Mouse (Mus musculus): ENCODE measurements around the gene Kat5. TPM values are rescaled to one million over a fixed set of nuclear protein-coding genes. Genes with fewer than 3 reads are reported as not detected.

Kat5 gene
- polyA plus RNA-seq, 1 experiment from 2014 or later: 73.3 TPM

GRCm38 (mm10) chr19:5641641-5642040 lies 31.6 kb upstream of the Kat5 start:
- peaks cover 69% of the 10 kb centered on the region for H3K36me3 ChIP-seq
- no peak overlapping the region for H3K4me3 ChIP-seq
- WGBS: 92% methylated on average over 8 of the region's 8 CpGs
- ATAC-seq (ENCODE audit: low FRiP score, low read depth): no peak
- no peak overlapping the region for H3K27ac ChIP-seq
- H3K4me1 ChIP-seq: peaks cover 14% of the 10 kb centered on the region
- no peak overlapping the region for H3K4me2 ChIP-seq (replicated peaks)
- H3K9me3 ChIP-seq: no peaks in the 10 kb centered on the region
- no peaks in the 10 kb centered on the region for H3K27me3 ChIP-seq (replicated peaks)
- no peak overlapping the region for H3K9ac ChIP-seq

DNA sequence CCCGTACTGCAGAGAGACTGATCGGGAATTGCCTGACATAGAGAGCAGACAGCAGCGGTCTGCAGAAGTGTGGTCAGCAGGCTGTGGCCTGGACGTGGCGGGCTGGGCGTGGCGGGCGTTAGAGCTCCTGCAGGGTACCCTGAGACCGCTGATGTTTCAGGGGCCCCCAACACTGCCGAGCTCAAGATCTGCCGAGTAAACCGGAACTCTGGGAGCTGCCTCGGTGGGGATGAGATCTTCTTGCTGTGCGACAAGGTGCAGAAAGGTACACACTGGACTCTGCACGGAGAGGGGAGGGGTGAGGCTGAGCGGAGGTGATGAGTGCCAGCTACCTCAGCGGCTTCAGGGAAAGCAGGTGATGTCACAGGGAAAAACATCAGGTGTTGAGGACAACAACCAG lies 31.0 kb upstream of the Kat5 start:
- H3K9ac ChIP-seq: no peak overlapping the region
- H3K36me3 ChIP-seq: peaks cover 64% of the 10 kb centered on the region
- no peak overlapping the region for H3K4me3 ChIP-seq
- H3K4me1 ChIP-seq: peaks cover 15% of the 10 kb centered on the region
- no peak for ATAC-seq (ENCODE audit: low FRiP score, low read depth)
- H3K27me3 ChIP-seq (replicated peaks): no peaks in the 10 kb centered on the region
- WGBS: 92% methylated on average over 17 of the region's 17 CpGs
- H3K9me3 ChIP-seq: no peaks in the 10 kb centered on the region
- no peak overlapping the region for H3K4me2 ChIP-seq (replicated peaks)
- no peak overlapping the region for H3K27ac ChIP-seq

- 0 out of 2 replicates have a peak overlapping the region, but pooled peaks have one; percentile 26 for H3K9ac ChIP-seq
- peaks cover 57% of the 10 kb centered on the region for H3K36me3 ChIP-seq
- no peak for ATAC-seq (ENCODE audit: low FRiP score, low read depth)
- H3K4me1 ChIP-seq: peaks cover 15% of the 10 kb centered on the region
- H3K4me3 ChIP-seq: no peak overlapping the region
- 73% methylated on average over 9 of the region's 9 CpGs for WGBS
- H3K4me2 ChIP-seq (replicated peaks): no peak overlapping the region
- H3K27ac ChIP-seq: no peak overlapping the region
- H3K27me3 ChIP-seq (replicated peaks): no peaks in the 10 kb centered on the region
- H3K9me3 ChIP-seq: no peaks in the 10 kb centered on the region
These were observed 30.3 kb upstream of the Kat5 start for GRCm38 (mm10) chr19:5640339-5640738.

DNA sequence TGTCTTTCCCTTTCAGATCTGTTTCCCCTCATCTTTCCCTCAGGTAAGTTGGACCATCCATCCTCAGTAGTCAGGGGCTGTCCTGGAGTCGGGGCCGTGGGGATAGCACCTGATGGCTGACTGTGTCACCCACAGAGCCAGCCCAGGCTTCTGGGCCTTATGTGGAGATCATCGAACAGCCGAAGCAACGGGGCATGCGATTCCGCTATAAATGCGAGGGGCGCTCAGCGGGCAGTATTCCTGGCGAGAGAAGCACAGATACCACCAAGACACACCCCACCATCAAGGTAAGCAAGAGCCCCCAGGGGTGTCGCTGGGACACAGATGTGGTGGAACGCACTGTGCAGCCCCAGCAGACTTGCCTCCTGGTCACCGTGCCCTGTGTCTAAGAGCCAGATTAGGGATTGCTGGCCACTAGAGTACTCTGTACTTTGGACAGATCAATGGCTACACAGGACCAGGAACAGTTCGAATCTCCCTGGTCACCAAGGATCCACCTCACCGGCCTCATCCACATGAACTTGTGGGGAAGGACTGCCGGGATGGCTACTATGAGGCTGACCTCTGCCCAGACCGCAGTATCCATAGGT lies 28.5 kb upstream of the Kat5 start:
- Histone ChIP-seq H3K4me2 (replicated peaks) (peak overlapping the region; percentile 79), H3K9ac (peak overlapping the region; percentile 75), H3K4me1 (peaks cover 15% of the 10 kb centered on the region), H3K27ac (no peak overlapping the region), H3K27me3 (replicated peaks) (no peaks in the 10 kb centered on the region), H3K36me3 (peaks cover 42% of the 10 kb centered on the region), H3K9me3 (no peaks in the 10 kb centered on the region), H3K4me3 (peak overlapping the region; percentile 84)
- ATAC-seq (ENCODE audit: low FRiP score, low read depth): no peak
- WGBS: 91% methylated on average over 18 of the region's 18 CpGs

DNA sequence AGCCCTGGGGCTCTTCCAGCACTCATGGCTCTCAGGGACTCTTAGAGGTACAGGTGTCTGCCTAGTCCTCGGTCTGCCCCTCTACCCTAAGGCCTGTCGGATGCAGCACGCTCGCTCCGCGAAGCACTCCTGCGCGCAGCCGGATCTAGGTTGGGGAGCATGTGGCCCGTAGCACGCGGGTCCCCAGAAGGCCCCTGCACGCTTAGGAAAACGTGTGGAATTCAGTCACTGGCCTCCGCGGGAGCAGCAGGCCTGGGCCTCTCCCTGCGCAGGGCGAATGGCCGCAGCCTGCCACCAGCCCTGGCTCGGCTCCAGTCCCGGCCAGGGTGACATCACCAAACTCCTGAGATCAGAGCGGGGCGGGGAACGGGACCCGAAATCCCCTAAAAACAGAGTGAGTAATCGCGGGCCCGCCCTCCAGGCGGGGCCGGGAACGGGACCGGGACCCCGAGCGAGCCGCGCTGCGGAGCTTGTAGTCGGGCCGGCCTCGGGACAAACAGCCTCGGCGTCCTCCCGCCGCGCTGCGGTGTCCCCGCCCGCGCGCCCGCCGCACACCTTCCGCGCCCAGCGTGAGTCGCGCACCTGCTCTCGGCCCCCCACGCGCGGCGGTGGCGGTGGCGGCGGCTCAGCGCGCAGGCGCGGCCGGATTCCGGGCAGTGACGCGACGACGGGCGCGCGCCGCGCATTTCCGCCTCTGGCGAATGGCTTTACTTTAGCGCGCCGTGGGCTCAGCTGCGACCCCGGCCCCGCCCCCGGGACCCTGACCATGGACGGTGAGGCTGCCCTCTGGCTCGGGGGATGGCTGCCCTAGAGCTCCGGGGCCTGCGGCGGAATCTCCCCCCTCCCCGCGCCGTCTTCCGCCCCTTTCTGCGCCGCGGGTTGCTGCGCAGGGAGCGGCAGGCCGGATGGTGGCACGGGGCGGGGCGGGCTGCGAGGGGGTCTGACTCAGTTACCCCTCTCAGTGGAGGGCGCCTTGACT lies 27.3 kb upstream of the Kat5 start, which contains the start of gene Rela:
TSS of gene Rela (plus strand) at position 415 of the 979 bp plus-strand sequence.
- H3K4me3 ChIP-seq: peak within 1 kb of the TSS; percentile 84
- H3K4me1 ChIP-seq: peaks cover 15% of the 10 kb centered on the region
- WGBS: under 1% methylated on average over 108 of the region's 109 CpGs

DNA sequence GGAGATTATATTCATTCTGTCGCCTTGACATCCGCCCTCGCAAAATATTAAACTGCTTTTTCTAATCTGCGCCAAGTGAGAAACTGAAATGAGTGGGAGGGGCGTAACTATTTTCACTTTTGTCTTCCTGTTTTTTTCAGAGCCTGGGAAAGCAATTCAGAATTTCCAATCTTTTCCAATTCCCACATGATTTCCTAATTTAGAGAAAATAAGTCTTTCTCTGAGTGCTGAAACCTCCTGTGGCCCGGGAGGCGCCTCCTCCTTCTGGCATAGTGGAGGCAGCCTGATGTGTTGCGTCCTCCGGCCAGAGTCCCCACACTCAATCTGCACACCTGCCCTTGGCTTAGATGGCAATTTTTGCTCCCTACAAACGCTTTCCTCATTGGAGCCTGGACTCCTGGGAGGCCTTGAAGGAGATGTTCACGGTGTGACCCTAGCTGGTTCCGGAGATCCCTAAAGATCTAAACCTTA lies 26.6 kb upstream of the Kat5 start:
- Histone ChIP-seq H3K27me3 (replicated peaks) (no peaks in the 10 kb centered on the region), H3K36me3 (peaks cover 24% of the 10 kb centered on the region), H3K4me1 (peaks cover 15% of the 10 kb centered on the region), H3K9ac (peak overlapping the region; percentile 75), H3K27ac (peak overlapping the region; percentile 80; the same call in 1 of the 2 replicates), H3K4me3 (peak overlapping the region; percentile 84), H3K4me2 (replicated peaks) (peak overlapping the region; percentile 79), H3K9me3 (no peaks in the 10 kb centered on the region)
- 49% methylated on average over 12 of the region's 12 CpGs for WGBS
- ATAC-seq (ENCODE audit: low FRiP score, low read depth): no peak

More for the DNA sequence above, 27.3 kb upstream of the Kat5 start, which contains the start of gene Rela:
- peak within 1 kb of the TSS; percentile 80 for H3K27ac ChIP-seq
- peaks cover 31% of the 10 kb centered on the region for H3K36me3 ChIP-seq
- no peaks in the 10 kb centered on the region for H3K27me3 ChIP-seq (replicated peaks)
- H3K4me2 ChIP-seq (replicated peaks): peak within 1 kb of the TSS; percentile 79
- H3K9ac ChIP-seq: peak within 1 kb of the TSS; percentile 75
- H3K9me3 ChIP-seq: no peaks in the 10 kb centered on the region
- ATAC-seq (ENCODE audit: low FRiP score, low read depth): peak; percentile 80

GRCm38 (mm10) chr19:5636036-5636570 lies 26.1 kb upstream of the Kat5 start:
- no peak overlapping the region for H3K4me3 ChIP-seq
- H3K36me3 ChIP-seq: peaks cover 19% of the 10 kb centered on the region
- no peak overlapping the region; the same call in 1 of the 2 replicates for H3K4me2 ChIP-seq (replicated peaks)
- no peak for ATAC-seq (ENCODE audit: low FRiP score, low read depth)
- H3K4me1 ChIP-seq: peaks cover 15% of the 10 kb centered on the region
- H3K9ac ChIP-seq: no peak overlapping the region
- no peak overlapping the region for H3K27ac ChIP-seq
- H3K9me3 ChIP-seq: no peaks in the 10 kb centered on the region
- H3K27me3 ChIP-seq (replicated peaks): no peaks in the 10 kb centered on the region
- WGBS: 85% methylated on average over 7 of the region's 7 CpGs

- Histone ChIP-seq H3K9me3 (no peaks in the 10 kb centered on the region), H3K4me2 (replicated peaks) (no peak overlapping the region), H3K4me1 (peaks cover 6% of the 10 kb centered on the region), H3K27me3 (replicated peaks) (no peaks in the 10 kb centered on the region), H3K4me3 (no peak overlapping the region), H3K27ac (no peak overlapping the region), H3K9ac (no peak overlapping the region), H3K36me3 (no peaks in the 10 kb centered on the region)
- WGBS: 72% methylated on average over 9 of the region's 9 CpGs
- no peak for ATAC-seq (ENCODE audit: low FRiP score, low read depth)
These were observed 22.1 kb upstream of the Kat5 start for GRCm38 (mm10) chr19:5632120-5632519.

- no peaks in the 10 kb centered on the region for H3K36me3 ChIP-seq
- no peak overlapping the region for H3K4me2 ChIP-seq (replicated peaks)
- H3K9ac ChIP-seq: no peak overlapping the region
- no peak for ATAC-seq (ENCODE audit: low FRiP score, low read depth)
- no peak overlapping the region for H3K27ac ChIP-seq
- no peaks in the 10 kb centered on the region for H3K9me3 ChIP-seq
- H3K4me3 ChIP-seq: no peak overlapping the region
- no peaks in the 10 kb centered on the region for H3K27me3 ChIP-seq (replicated peaks)
- H3K4me1 ChIP-seq: no peaks in the 10 kb centered on the region
These were observed 19.9 kb upstream of the Kat5 start for GRCm38 (mm10) chr19:5629907-5630306.

- no peak for ATAC-seq (ENCODE audit: low FRiP score, low read depth)
- no peaks in the 10 kb centered on the region for H3K36me3 ChIP-seq
- H3K4me1 ChIP-seq: no peaks in the 10 kb centered on the region
- H3K4me3 ChIP-seq: no peak overlapping the region
- no peak overlapping the region for H3K9ac ChIP-seq
- H3K27me3 ChIP-seq (replicated peaks): no peaks in the 10 kb centered on the region
- H3K9me3 ChIP-seq: no peaks in the 10 kb centered on the region
- H3K27ac ChIP-seq: no peak overlapping the region
- 91% methylated on average over 8 of the region's 8 CpGs for WGBS
- H3K4me2 ChIP-seq (replicated peaks): no peak overlapping the region
These were observed 15.3 kb upstream of the Kat5 start for GRCm38 (mm10) chr19:5625311-5625710.

- Histone ChIP-seq H3K4me2 (replicated peaks) (no peak overlapping the region), H3K4me1 (no peaks in the 10 kb centered on the region), H3K36me3 (no peaks in the 10 kb centered on the region), H3K4me3 (no peak overlapping the region), H3K9me3 (no peaks in the 10 kb centered on the region), H3K27ac (no peak overlapping the region), H3K9ac (no peak overlapping the region), H3K27me3 (replicated peaks) (no peaks in the 10 kb centered on the region)
- no peak for ATAC-seq (ENCODE audit: low FRiP score, low read depth)
- WGBS: 80% methylated on average over 5 of the region's 5 CpGs
These were observed 11.8 kb upstream of the Kat5 start for GRCm38 (mm10) chr19:5621884-5622283.

- Histone ChIP-seq H3K4me3 (no peak overlapping the region), H3K27ac (no peak overlapping the region), H3K4me1 (no peaks in the 10 kb centered on the region), H3K9me3 (no peaks in the 10 kb centered on the region), H3K9ac (no peak overlapping the region), H3K36me3 (no peaks in the 10 kb centered on the region), H3K27me3 (replicated peaks) (0 out of 2 replicates have a peak, but pooled peaks cover 4% of the 10 kb centered on the region), H3K4me2 (replicated peaks) (no peak overlapping the region)
- ATAC-seq (ENCODE audit: low FRiP score, low read depth): no peak
- WGBS: 82% methylated on average over 4 of the region's 4 CpGs
These were observed 10.0 kb upstream of the Kat5 start for GRCm38 (mm10) chr19:5620007-5620406.

All from neural tube, embryonic 12.5 days (tissue).